Mouse (Mus musculus): ENCODE measurements at regions not wholly inside any gene's neighbourhood (a gene's known extent, or its start where the extent isn't known, plus 50 kb on each side); places are given as distances from the start of the nearest gene placed in this dataset.

GRCm38 (mm10) chr14:24081911-24082558, 67.7 kb upstream of the Kcnma1 start:
- peak; percentile 75 to 77 for DNase-seq

GRCm38 (mm10) chr14:24068693-24069092, 54.4 kb upstream of the Kcnma1 start:
- DNase-seq, result peak; percentile 49

- DNase-seq, result peak; percentile 66 to 83
These were observed 53.4 kb upstream of the Kcnma1 start for GRCm38 (mm10) chr14:24067657-24068056.

- no peak for DNase-seq
These were observed 51.0 kb upstream of the Kcnma1 start for GRCm38 (mm10) chr14:24065231-24065767.
